Mouse (Mus musculus) heart, postnatal 14 days (tissue): Measurements from ENCODE around the gene Tub. TPM values are rescaled to one million over a fixed set of nuclear protein-coding genes. Genes with fewer than 3 reads are reported as not detected.
A peak's percentile ranks its signal among the peaks of the same experiment; 100 is the strongest.

ENCODE experiments used
- DNase-seq, 2 experiments: peaks; one replicate each; pipeline ENCODE4 v3.0.0; 2021 to 2022
- intact Hi-C: fragments of 180-260 bp; cut with DNase I; formaldehyde crosslinking; loops from one replicate; pipeline ENCODE4 v1.15.1; 2025
- total RNA-seq, 2 experiments: library from RNA; stranded (reverse); gene quantifications; 2 replicates each; pipeline ENCODE4 v1.2.3; 2021

The Tub gene
- total RNA-seq, 2 experiments from 2014 or later, result 0.46 to 0.48 TPM

DNA sequence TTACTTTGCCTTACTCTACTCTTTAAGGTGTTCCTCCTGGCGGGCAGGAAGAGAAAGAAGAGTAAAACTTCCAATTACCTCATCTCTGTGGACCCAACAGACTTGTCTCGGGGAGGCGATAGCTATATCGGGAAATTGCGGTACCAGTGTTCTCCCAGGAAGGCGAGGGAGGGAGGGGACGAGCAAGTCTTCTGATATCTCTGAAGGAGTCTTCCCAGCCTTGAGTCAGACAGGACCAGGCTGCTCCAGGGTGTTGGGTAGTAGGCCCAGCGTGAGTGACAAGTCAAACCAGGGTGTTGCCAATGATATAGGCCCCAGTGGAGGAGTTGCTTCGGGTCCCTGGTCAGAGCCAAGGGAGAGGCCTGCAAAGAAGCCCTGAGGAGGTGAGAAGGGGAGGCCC lies 76.8 kb downstream of the Tub start:
- intact Hi-C loops, result loop anchor here (5.0 kb wide), 1 partner anchor 75 kb away; the partner anchor contains the start of gene Tub
- DNase-seq, result no peak

DNA sequence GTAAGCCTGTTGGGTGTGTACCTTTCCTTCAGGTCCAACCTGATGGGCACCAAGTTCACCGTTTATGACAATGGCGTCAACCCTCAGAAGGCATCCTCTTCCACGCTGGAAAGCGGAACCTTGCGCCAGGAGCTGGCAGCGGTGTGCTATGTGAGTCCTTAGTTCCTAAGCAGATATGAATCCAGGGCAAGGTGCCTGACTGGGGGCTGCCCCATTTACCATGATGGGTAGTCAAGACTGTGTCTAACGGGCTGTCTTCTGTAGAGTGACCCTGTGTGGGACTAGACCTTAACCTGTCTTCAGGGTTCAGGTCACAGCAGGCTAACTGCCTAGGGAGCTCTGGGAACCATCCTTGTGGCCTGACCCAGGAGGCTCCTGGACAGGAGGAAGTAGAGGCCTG lies 77.6 kb downstream of the Tub start:
- intact Hi-C loops, result loop anchor here (1.0 to 5.0 kb wide), 3 partner anchors 60 to 213 kb away; partner anchors contain the start of gene Tub

DNA sequence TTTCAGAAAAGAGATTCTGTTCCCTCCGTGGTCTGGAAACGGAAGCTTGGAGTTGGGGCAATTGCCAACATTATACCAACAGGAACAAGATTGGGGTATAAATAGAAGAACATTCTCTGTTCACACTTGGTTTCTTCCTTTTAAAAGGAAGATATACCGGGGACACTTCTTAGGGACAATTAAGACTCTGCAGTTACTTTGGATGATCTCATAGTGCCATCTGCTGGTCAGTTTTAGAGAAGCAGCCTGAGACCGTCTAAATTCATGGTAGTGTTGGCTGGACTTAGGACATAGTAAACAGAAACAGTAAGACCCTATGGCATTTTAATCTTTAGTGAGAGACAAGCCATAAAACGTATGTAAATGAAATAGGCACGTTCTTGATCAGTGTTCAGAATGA lies 78.1 kb downstream of the Tub start:
- intact Hi-C loops, result loop anchor here (1.0 to 5.0 kb wide), 3 partner anchors 61 to 213 kb away; partner anchors contain the start of gene Tub
- peak; percentile 47 to 75 for DNase-seq

More for the DNA sequence above, 77.6 kb downstream of the Tub start:
- DNase-seq, result no peak

DNA sequence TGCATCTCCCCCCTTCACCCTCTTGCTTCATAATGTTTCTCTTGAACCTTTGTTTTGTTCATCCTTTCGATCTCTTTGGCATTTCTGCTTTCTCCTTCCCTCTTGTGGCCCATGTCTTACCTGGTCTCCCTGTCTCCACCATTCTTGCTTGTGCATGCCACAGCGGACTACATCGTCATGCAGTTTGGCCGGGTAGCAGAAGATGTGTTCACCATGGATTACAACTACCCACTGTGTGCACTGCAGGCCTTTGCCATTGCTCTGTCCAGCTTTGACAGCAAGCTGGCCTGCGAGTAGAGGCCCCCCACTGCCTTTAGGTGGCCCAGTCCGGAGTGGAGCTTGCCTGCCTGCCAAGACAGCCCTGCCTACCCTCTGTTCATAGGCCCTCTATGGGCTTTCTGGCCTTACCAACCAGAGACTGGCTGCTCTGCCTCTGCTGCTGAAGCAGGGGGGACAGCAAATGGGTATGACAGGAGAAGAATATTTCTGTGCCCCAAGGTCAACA lies 79.9 kb downstream of the Tub start:
- intact Hi-C loops, result loop anchor here (2.0 to 5.0 kb wide), 2 partner anchors 78 to 215 kb away; partner anchors contain the start of gene Tub
- DNase-seq, result no peak

DNA sequence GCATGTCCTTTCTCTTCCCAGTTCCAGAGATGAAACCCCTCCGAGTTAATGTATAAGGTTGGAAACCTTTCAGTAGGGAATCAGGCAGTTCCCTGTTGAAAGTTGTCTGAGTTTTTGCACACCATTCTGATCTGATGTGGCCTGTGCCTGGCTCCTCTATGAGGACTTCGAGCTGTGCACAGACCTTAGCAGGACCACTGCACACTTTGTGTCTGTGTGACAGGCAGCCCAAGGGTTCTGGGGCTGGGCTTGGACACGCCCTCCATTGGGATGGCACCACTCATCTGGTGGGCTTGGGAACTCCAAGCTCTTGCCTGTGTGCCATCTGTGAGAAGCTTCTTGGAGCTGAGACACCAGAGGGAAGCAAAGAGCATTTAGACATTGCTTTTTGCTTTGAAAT lies 81.2 kb downstream of the Tub start:
- DNase-seq, result no peak
- intact Hi-C loops, result no loop called here

DNA sequence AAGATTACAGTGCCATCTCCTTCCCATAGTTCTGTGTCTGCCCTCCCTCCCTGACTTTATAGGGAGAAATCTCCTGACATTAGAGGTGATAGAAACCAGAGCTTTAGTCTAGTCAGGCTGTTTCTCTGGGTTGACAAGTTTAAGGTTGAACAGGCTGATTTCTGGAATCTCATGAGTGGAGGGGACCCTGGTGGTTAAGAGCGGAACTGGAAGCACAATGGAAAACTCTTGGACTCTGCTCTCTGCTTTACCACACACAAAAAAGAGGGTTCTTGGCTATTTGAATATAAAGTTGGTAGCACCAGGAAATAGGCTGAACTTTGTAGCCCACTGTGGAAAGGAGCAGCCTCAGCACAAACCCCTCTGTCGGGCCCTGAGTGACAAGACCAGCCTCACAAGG lies 81.9 kb downstream of the Tub start:
- no peak for DNase-seq
- intact Hi-C loops, result no loop called here

DNA sequence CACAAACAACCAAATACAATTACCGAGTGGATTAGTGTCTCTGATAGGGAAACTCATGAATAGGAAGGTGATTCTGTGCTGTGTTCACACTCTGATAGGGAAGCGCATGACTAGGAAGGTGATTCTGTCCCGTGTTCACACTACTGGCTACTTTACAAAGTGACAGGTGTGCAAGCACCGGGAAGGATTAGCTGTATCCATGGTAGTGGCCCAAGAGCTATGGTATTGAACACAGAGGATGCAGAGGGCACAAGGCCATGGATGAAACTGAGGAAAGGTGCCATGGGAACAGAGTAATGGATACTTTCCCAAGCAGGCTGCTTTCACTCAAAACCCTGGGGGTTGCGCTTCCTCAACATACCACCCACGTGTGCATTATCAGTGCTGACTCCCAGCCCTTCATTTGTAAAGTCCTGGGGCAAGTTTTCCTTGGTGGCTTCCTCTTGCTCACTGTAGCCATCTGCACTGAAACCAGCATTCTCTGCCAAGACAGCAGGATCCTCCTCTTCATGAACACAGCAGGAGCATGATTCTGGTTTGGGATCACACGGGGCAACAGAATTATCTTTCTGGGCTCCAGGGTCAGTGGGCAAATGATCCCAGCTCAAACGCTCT lies 88.1 kb downstream of the Tub start:
- intact Hi-C loops, result no loop called here
- DNase-seq, result no peak

DNA sequence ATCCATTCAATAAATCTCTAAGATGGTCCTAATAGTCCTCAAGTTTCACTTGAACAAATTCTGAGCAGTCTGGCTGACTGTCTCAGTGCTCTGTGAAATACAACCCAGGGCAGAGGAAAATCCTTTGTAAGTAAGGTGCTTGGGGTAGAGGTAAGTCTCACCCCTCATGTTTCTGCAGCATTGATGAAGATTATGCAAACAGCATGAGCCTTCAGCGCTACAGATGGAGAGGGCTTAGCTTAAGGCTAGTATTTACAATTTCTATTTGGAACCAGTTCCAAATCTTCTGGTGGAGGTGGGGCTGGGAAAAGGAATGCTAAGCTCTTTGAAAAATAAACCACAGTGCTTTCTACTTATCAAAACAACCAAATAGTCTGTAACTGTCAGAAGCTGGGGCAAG lies 88.8 kb downstream of the Tub start:
- intact Hi-C loops, result no loop called here

DNA sequence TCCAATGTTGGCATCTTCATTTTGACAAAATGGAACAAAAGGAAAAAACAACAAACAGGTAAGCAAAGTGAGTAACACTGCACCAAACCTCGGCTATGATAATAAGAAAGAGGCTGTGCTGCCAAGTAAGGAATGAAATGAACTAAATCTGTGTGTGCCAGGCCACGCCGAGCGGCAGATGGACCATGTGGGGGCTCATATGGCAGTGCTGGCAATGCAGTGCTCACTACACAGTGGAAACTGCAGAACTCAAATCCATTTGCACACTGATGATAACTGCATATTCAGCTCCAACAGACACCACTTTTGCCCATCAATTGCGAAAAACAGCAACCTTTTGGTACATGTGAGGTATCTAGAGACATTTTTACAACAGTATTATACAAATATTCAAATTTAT lies 89.3 kb downstream of the Tub start:
- intact Hi-C loops, result no loop called here
- no peak for DNase-seq

More for the DNA sequence above, 88.8 kb downstream of the Tub start:
- DNase-seq, result no peak

DNA sequence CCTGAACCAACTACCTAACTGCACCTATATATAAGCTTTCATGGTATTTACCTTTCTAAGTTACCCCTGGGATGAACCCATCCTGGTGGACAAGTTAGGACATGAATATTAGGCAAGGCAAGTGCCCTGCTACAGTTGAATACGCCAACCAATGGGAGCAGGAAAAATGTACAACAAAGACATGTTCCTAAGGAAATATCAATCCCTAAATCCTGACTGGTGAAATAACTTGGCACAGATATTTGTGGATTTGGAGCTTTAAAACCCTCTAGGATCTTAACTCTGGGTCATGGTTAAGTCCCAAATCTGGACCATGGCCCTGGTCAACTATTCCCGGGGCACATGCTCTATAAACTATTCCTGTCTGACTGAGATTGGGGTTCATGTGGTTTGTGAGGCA lies 95.7 kb downstream of the Tub start:
- intact Hi-C loops, result no loop called here
- DNase-seq, result no peak

DNA sequence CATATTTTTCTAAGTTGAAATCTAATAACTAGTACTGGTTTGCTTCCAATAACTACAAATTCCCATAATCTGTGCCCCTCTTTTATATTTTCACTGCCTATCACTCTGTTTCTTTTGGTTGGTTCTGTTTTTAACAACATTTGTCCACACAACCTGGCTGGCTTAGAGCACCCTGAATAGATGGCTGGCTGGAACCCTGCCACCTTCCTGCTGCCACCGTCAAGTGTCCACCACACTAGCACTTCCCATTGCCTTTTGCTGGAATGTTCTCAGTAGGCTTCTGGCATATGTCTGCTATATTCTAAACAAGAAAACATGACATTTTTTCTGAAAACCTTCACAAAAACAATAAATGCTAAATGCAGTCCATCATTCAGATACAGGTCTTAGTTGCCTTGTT lies 100.7 kb downstream of the Tub start:
- no peak for DNase-seq
- intact Hi-C loops, result no loop called here

DNA sequence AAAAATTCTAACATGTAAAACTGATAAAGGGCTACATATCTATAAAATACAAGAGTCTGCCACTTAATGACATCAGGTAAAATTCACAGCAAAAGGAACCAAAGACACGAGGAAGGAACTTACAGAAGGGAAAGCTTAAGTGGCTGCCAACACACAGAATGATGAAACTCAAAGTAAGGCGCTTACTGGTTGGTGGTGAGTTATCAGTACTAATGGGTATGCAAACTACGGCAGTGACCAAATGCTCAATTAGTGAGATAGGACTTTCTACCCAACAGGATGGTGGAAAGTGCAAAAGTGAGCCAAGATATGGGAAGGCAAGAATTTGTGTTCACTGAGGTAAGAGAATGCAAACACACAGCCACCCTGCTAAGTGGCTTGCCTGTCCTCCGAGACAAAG lies 109.4 kb downstream of the Tub start:
- intact Hi-C loops, result no loop called here
- no peak for DNase-seq

DNA sequence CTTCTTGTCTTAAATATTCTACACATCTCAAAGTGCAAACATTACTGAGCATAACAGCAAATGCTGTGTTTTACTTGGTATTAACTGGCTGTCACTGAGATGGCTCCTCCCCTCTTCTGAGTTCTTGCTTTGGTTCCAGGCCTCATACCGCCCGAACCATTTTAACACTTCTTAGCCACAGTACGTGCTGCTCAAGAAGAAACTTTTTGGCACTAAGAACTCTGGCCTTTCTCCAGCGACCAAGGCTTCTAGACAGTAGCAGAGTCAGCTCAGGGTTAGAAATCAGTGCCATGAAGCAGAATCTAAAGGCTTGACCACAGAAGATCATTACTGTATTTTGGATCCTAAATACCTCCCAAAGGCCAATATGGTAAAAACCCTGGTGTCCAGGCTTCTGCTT lies 119.5 kb downstream of the Tub start:
- no peak for DNase-seq
- intact Hi-C loops, result no loop called here

DNA sequence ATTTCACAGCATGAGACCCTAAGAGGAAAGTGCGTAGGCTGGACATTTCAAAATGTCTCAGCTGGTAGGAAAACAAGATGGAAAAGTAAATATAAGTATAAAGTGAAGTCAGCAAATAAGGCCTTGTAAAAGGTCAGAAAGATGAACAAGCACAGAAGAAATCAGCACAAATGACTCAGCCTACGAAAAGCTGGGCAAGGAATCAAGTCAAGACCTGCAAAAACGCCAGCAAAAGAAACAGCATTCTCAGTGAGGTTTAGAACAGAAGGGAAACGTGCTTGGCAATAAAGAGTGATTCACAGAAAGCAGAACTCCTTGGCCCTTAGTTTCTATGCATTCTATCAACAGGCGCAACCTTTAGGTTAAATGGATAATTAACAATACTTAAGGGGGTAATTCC lies 122.2 kb downstream of the Tub start:
- DNase-seq, result no peak
- intact Hi-C loops, result no loop called here

DNA sequence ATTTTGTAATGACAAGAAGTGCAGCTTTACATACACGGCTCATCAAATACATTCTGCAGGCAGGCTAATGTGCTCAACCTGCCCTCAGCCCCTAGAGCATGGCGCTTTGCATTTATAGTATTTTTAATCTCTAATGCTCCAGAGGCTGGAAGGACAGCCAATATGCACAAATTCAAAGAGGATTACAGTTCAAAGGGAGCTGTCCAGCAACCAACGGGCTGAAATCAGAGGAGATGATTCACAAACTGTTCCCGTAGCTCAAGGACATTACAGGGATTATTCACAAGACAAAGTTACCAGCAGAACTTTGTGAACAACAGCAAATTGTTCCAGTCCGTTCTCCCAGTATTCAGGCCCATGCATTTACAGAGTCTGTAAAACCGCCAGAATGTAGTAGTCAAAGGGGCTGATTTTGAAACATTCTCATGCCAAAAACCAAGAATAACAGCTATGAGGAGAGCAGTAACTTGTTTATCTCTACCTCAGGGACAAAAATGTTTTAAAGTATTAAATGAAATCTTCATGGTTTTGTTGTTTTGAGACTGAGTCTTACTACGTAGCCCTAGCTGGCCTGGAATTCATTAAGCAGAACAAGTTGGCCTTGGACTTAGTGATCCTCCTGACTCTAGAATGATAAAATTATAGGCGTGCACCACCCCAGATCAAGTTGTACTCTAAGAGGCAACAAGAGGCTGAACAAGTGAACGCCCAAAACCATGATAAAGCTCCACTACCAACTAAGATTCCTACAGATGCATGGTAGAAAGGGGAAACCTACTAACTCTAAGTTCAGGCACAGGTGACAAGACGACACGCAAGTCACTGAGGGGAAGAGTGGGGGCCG lies 132.4 kb downstream of the Tub start:
- DNase-seq, result peak; percentile 34 to 48
- intact Hi-C loops, result no loop called here

DNA sequence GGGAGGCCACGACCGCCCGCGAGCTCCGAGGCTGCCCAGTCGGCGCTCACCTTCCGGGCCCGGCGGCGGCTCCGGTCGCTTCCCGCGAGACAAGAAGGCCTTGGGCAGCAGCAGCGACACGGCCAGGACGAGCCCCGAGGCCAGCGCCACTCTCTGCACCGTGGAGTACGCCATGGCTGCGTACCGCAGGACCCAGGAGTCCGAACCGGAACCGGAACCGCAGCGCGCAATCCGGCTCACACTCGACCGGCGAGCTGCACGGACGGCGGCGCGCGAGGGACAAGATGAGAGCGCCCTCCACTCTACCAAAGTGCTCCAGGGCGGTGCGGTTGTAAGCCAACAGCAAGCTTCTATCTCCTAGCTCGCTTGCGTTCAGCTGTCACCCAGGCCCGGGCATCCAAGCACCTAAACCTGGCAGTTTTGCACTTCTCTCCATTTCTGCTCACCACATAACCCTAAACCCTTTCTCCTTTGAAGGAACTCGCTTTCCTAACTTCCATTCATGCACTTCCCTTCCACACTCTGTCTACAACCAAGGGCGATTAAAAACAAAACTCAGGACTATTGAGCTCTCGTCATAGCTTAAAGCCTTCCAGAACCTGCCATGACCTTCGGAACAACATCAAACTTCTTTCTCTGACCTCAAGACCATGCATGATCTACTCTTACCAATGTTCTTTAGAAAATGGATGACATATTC lies 133.1 kb downstream of the Tub start, which contains the start of gene Ric3:
Gene Ric3, minus strand, starts transcription at position 219 of the 700 bp plus-strand sequence.
- peak; percentile 1 to 6 for DNase-seq
- intact Hi-C loops, result no loop called here

DNA sequence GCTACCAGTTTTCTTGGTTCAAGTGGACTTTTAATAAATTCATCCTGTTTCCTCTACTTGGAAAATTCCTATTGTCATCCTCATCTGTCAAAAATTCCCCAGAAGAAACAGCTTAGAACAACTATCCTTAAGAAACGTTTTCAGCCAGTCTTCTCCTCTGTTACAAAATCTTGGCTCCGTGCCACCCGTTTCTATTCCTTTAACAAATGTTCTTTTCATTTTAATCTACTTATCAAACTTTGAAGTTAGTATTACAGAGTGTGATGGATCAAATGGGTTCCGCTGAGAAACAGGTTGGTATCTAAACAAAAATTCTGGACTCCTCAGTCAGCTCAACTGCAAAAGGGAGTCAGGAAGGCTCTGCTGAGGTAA lies 133.7 kb downstream of the Tub start:
- intact Hi-C loops, result no loop called here
- no peak for DNase-seq
